Mouse (Mus musculus) stomach, embryonic 14.5 days (tissue): Measurements from ENCODE around the gene Plcb1. TPM values are rescaled to one million over a fixed set of nuclear protein-coding genes. Genes with fewer than 3 reads are reported as not detected.

ENCODE experiments used
- ATAC-seq: fragments of 200-750 bp; cut with Nextera tagmentation; 2 replicates; pipeline ENCODE4 v1.8.0; 2017; ENCODE audit warnings: low read depth, moderate TSS enrichment; ENCODE audit not compliant: insufficient number of reproducible peaks, insufficient read depth, low FRiP score
- H3K27ac ChIP-seq: fragments of 300-500 bp; sonication (generic); 2 replicates; pipeline ENCODE4 v1.5.1; 2014; ENCODE audit warnings: mild to moderate bottlenecking, low read length, moderate library complexity, mixed read lengths
- H3K27me3 ChIP-seq: fragments of 300-500 bp; sonication (generic); 2 replicates; pipeline ENCODE4 v1.6.1; 2014; ENCODE audit warnings: low read length, control low read depth, mixed read lengths; ENCODE audit not compliant: control insufficient read depth, insufficient read depth
- H3K36me3 ChIP-seq: fragments of 300-500 bp; sonication (generic); 2 replicates; pipeline ENCODE4 v1.6.1; 2014; ENCODE audit warnings: mild to moderate bottlenecking, control low read depth, low read length, moderate library complexity, mixed read lengths; ENCODE audit not compliant: control insufficient read depth, insufficient read depth
- H3K4me1 ChIP-seq: fragments of 300-500 bp; sonication (generic); 2 replicates; pipeline ENCODE4 v1.6.1; 2014; ENCODE audit warnings: low read length, control low read depth, mixed read lengths; ENCODE audit not compliant: control insufficient read depth, insufficient read depth
- H3K4me2 ChIP-seq: fragments of 300-500 bp; sonication (generic); replicated peaks from 2 replicates; pipeline ENCODE4 v1.6.1; 2014; ENCODE audit warnings: low read depth, low read length, control low read depth
- H3K4me3 ChIP-seq: fragments of 300-500 bp; sonication (generic); 2 replicates; pipeline ENCODE4 v1.5.1; 2014; ENCODE audit warnings: low read depth, low read length, control low read depth
- H3K9ac ChIP-seq: fragments of 300-500 bp; sonication (generic); replicated peaks from 2 replicates; pipeline ENCODE4 v1.6.1; 2014; ENCODE audit warnings: low read depth, mild to moderate bottlenecking, control low read depth, low read length, moderate library complexity, mixed read lengths
- H3K9me3 ChIP-seq: fragments of 300-500 bp; sonication (generic); 2 replicates; pipeline ENCODE4 v1.6.1; 2016; ENCODE audit warnings: low read depth, low read length, control low read depth; ENCODE audit not compliant: control insufficient read depth
- WGBS: fragments of 180-500 bp; shearing (Covaris S2); extraction: QIAGEN DNeasy Blood & Tissue Kit; methylation state at CpG from one replicate; pipeline ENCODE4 v1.1.7; 2014; 5-methylcytosine and 5-hydroxymethylcytosine counted together
- polyA plus RNA-seq: library from polyadenylated mRNA; unstranded; fragments of >200 nt; fragmentation: Nextera tagmentation; extraction: Ambion mirVana; gene quantifications from 2 replicates; pipeline ENCODE4 v1.2.1, GENCODE M21; 2014

Gene Plcb1
- polyA plus RNA-seq, 1 experiment from 2014 or later, result 25.3 TPM

GRCm38 (mm10) chr2:135300480-135300879 is 514.6 kb downstream of the Plcb1 start:
- H3K4me2 ChIP-seq, result no peak overlapping the region
- WGBS, result 85% methylated on average over 1 of the region's 1 CpGs
- H3K9me3 ChIP-seq, result no peaks in the 10 kb centered on the region
- no peaks in the 10 kb centered on the region for H3K4me1 ChIP-seq
- no peak overlapping the region for H3K27ac ChIP-seq
- H3K36me3 ChIP-seq, result no peaks in the 10 kb centered on the region
- H3K4me3 ChIP-seq, result no peak overlapping the region
- ATAC-seq, result no peak
- no peaks in the 10 kb centered on the region for H3K27me3 ChIP-seq
- no peak overlapping the region for H3K9ac ChIP-seq

DNA sequence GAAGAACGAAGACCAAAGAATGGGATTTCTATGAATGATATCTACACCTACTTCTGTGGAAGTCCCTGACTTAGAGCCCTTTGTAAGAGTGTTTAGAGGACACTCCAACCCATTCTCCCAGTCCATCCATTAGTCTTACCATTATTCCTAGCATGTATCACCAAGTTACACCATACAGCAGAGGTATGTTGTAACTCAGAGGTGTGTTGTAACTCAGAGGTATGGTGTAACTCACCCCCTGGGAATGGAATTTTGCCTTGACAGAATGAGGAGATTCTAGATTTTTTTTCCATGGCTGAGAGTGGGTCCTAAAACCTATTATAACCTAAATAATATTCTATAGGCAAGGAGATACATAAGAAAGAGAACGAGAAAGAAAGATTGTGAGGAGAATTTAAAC is 516.6 kb downstream of the Plcb1 start:
- Histone ChIP-seq H3K27ac (no peak overlapping the region), H3K4me3 (no peak overlapping the region), H3K4me2 (no peak overlapping the region), H3K9ac (no peak overlapping the region), H3K9me3 (no peaks in the 10 kb centered on the region), H3K4me1 (no peaks in the 10 kb centered on the region), H3K27me3 (no peaks in the 10 kb centered on the region), H3K36me3 (no peaks in the 10 kb centered on the region)
- WGBS, result 88% methylated on average over 2 of the region's 2 CpGs
- no peak for ATAC-seq

DNA sequence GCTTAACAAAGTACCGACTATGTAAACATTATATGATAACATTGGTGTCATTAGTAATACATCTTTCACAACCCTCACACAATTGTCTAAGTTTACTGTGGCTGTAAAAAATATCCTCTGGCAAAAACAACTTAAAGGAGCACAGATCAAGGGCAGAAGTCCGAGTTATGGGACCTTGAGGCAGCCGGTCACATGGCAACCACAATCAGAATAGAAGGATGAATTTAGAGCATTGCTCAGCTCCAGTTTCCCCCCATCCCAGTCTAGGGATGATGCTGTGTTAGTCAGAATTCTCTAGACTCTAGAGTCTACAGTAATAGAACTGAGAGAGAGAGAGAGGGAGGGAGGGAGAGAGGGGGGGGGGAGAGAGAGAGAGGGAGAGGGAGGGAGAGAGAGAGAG is 519.3 kb downstream of the Plcb1 start:
- Histone ChIP-seq H3K27me3 (no peaks in the 10 kb centered on the region), H3K4me2 (no peak overlapping the region), H3K9ac (no peak overlapping the region), H3K27ac (no peak overlapping the region), H3K4me1 (no peaks in the 10 kb centered on the region), H3K4me3 (no peak overlapping the region), H3K36me3 (no peaks in the 10 kb centered on the region), H3K9me3 (no peaks in the 10 kb centered on the region)
- ATAC-seq, result no peak
- WGBS, result 50% methylated on average over 3 of the region's 3 CpGs

DNA sequence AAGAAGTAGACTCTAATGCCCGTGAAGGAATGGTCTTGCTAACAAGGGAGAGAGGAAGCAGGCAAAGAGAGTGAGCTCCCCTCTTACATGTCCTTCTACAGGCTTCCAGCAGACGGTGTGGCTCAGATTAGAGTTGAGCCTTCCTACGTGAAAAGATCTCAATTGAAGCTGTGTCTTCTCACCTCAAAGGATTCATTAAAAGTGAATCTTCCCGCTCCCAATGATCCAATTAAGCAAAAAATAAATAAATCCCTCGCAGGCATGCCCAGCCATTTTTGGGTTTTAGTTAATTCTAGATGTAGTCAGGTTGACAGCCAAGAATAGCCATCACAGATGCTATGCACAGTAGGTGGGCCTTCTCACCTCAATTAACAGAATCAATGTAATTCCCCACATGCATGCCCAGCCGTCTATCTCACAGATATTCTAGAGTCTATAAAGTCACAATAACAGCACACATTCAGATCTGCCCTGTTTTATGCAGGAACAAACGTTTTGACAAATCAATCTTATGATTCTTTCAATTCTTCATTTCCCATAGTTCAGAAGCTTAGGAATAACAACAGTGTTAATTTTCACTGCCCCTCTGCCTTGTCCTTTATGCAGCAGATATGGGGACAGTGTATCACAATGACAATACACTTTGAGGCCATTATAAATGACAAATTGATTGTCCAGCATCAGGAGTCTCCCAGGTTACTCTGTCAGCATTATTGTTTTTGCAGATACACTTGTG is 520.0 kb downstream of the Plcb1 start:
- no peaks in the 10 kb centered on the region for H3K9me3 ChIP-seq
- H3K36me3 ChIP-seq, result no peaks in the 10 kb centered on the region
- no peaks in the 10 kb centered on the region for H3K27me3 ChIP-seq
- H3K4me1 ChIP-seq, result no peaks in the 10 kb centered on the region
- H3K9ac ChIP-seq, result no peak overlapping the region
- H3K4me3 ChIP-seq, result no peak overlapping the region
- no peak overlapping the region for H3K27ac ChIP-seq
- no peak for ATAC-seq
- no peak overlapping the region for H3K4me2 ChIP-seq
- WGBS, result 73% methylated on average over 7 of the region's 7 CpGs

DNA sequence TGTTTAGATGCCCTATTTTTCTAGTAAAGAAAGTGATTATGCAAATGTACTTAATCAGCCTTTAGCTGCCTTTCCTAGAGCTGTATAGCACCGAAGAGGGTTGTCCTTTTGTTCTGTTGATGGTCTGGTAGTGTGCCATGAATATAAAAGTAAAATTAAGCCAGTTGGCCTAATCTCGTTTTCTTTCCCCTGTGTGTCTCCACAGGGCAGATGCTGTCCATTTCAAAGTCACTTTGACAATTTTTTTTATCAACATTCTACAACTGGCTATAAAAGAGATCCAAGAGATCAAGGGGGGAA is 520.6 kb downstream of the Plcb1 start:
- H3K9me3 ChIP-seq, result no peaks in the 10 kb centered on the region
- ATAC-seq, result no peak
- 66% methylated on average over 2 of the region's 2 CpGs for WGBS

GRCm38 (mm10) chr2:135307787-135308186 is 521.9 kb downstream of the Plcb1 start:
- no peaks in the 10 kb centered on the region for H3K4me1 ChIP-seq
- H3K36me3 ChIP-seq, result no peaks in the 10 kb centered on the region
- H3K27ac ChIP-seq, result no peak overlapping the region
- no peak overlapping the region for H3K4me3 ChIP-seq
- no peak for ATAC-seq
- no peak overlapping the region for H3K9ac ChIP-seq
- no peaks in the 10 kb centered on the region for H3K9me3 ChIP-seq
- no peaks in the 10 kb centered on the region for H3K27me3 ChIP-seq
- 84% methylated on average over 4 of the region's 4 CpGs for WGBS
- no peak overlapping the region for H3K4me2 ChIP-seq

More for the DNA sequence above, 520.6 kb downstream of the Plcb1 start:
- no peak overlapping the region for H3K27ac ChIP-seq
- no peak overlapping the region for H3K9ac ChIP-seq
- no peak overlapping the region for H3K4me3 ChIP-seq
- no peak overlapping the region for H3K4me2 ChIP-seq
- H3K27me3 ChIP-seq, result no peaks in the 10 kb centered on the region
- no peaks in the 10 kb centered on the region for H3K4me1 ChIP-seq
- no peaks in the 10 kb centered on the region for H3K36me3 ChIP-seq

GRCm38 (mm10) chr2:135315980-135316379 is 530.1 kb downstream of the Plcb1 start:
- Histone ChIP-seq H3K4me1 (no peaks in the 10 kb centered on the region), H3K9ac (no peak overlapping the region), H3K9me3 (no peaks in the 10 kb centered on the region), H3K27ac (no peak overlapping the region), H3K4me3 (no peak overlapping the region), H3K27me3 (no peaks in the 10 kb centered on the region), H3K36me3 (no peaks in the 10 kb centered on the region), H3K4me2 (no peak overlapping the region)
- ATAC-seq, result no peak
- WGBS, result 90% methylated on average over 3 of the region's 3 CpGs

GRCm38 (mm10) chr2:135318136-135318535 is 532.3 kb downstream of the Plcb1 start:
- Histone ChIP-seq H3K36me3 (no peaks in the 10 kb centered on the region), H3K27me3 (no peaks in the 10 kb centered on the region), H3K9ac (no peak overlapping the region), H3K4me2 (no peak overlapping the region), H3K4me3 (no peak overlapping the region), H3K27ac (no peak overlapping the region), H3K9me3 (no peaks in the 10 kb centered on the region), H3K4me1 (no peaks in the 10 kb centered on the region)
- 91% methylated on average over 1 of the region's 1 CpGs for WGBS
- no peak for ATAC-seq
